Mouse (Mus musculus) hindbrain, embryonic 10.5 days (tissue): ENCODE data around the gene Atg4d. TPM values are rescaled to one million over a fixed set of nuclear protein-coding genes. Genes with fewer than 3 reads are reported as not detected.
"Not testable (repeated sequence)": the region's sequence is repeated elsewhere in the genome, so short reads cannot be mapped to it uniquely, and the experiment has no call there.

ENCODE experiments used
- DNase-seq: peaks from one replicate; pipeline ENCODE4 v3.0.0-alpha.2; 2017; ENCODE audit warnings: low spot score
- H3K27ac ChIP-seq: fragments of 300-500 bp; sonication (generic); 2 replicates; pipeline ENCODE4 v1.5.1; 2016; ENCODE audit warnings: mild to moderate bottlenecking, moderate library complexity
- H3K27me3 ChIP-seq: fragments of 300-500 bp; sonication (generic); 2 replicates; pipeline ENCODE4 v1.6.1; 2016; ENCODE audit warnings: mild to moderate bottlenecking; ENCODE audit not compliant: poor library complexity, insufficient read depth, severe bottlenecking
- H3K36me3 ChIP-seq: fragments of 300-500 bp; sonication (generic); 2 replicates; pipeline ENCODE4 v1.6.1; 2016; ENCODE audit warnings: mild to moderate bottlenecking, moderate library complexity
- H3K4me1 ChIP-seq: fragments of 300-500 bp; sonication (generic); replicated peaks from 2 replicates; pipeline ENCODE4 v1.6.1; 2016; ENCODE audit warnings: mild to moderate bottlenecking
- H3K4me3 ChIP-seq: fragments of 300-500 bp; sonication (generic); 2 replicates; pipeline ENCODE4 v1.5.1; 2016; ENCODE audit warnings: mild to moderate bottlenecking, moderate library complexity
- H3K9me3 ChIP-seq: fragments of 300-500 bp; sonication (generic); 2 replicates; pipeline ENCODE4 v1.6.1; 2016; ENCODE audit warnings: mild to moderate bottlenecking, moderate library complexity
- WGBS: fragments of 180-500 bp; shearing (Covaris S2); methylation state at CpG from one replicate; pipeline ENCODE4 v1.1.7; 2016; 5-methylcytosine and 5-hydroxymethylcytosine counted together
- polyA plus RNA-seq: library from polyadenylated mRNA; unstranded; fragments of >200 nt; fragmentation: Nextera tagmentation; extraction: Ambion mirVana; gene quantifications from 2 replicates; pipeline ENCODE4 v1.2.1, GENCODE M21; 2016

Gene Atg4d
- polyA plus RNA-seq, 1 experiment from 2014 or later, result 59.4 TPM

GRCm38 (mm10) chr9:21286753-21287152 is 21.7 kb downstream of the Atg4d start:
- no peak for DNase-seq
- Histone ChIP-seq H3K36me3 (peaks cover 46% of the 10 kb centered on the region), H3K27ac (no peak overlapping the region; the same call in 1 of the 2 replicates), H3K9me3 (no peaks in the 10 kb centered on the region), H3K27me3 (no peaks in the 10 kb centered on the region), H3K4me1 (peaks cover 41% of the 10 kb centered on the region), H3K4me3 (peak overlapping the region; percentile 88)
- WGBS, result 69% methylated on average over 3 of the region's 3 CpGs

DNA sequence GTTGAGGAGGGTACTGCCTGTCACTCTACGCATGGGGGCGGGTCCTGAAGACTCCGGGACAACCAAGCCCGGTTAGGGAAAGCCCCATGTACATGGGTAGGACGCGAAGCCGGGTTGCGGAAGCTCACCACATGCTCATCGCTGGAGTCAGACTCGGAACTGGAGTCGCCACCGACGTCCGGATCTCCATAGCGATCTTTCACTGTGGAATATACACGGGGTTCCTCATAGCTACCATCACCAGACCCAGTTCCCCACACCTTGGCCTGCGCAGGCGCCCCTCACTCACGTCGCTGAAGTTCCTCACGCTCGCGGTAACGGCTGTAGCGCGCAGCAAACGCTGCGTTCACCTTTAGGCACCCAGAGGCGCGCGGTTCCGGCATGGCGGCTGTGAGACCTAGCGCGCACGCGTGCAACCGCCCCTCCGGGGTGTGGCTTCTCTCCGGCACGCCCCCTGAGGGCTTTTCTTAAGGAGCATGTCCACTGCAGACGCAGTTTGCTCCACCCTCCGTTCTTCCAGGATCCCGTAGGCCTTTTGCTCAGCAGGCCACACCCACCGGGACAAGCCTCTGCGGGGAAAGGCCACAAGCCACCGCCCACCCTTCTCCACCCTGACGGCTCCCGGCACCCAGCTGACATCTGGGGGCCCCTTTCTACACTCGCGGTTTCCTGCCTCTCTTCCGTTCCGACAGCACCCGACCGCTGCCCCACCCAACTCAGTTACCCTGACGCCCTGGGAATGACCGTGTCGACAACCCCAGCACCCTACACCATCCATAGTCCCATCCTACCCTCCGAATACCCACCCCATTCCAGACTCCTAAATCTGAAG is 22.7 kb downstream of the Atg4d start, which contains the start of gene Kri1:
Kri1 (minus strand) TSS at position 399 of the 832 bp plus-strand sequence.
- H3K27me3 ChIP-seq, result no peaks in the 10 kb centered on the region
- no peaks in the 10 kb centered on the region for H3K9me3 ChIP-seq
- peak within 1 kb of the TSS; percentile 88 for H3K4me3 ChIP-seq
- H3K4me1 ChIP-seq, result peaks cover 41% of the 10 kb centered on the region
- 1% methylated on average over 59 of the region's 59 CpGs for WGBS
- peaks cover 35% of the 10 kb centered on the region for H3K36me3 ChIP-seq
- DNase-seq, result peak; percentile 96
- H3K27ac ChIP-seq, result peak within 1 kb of the TSS; percentile 91

DNA sequence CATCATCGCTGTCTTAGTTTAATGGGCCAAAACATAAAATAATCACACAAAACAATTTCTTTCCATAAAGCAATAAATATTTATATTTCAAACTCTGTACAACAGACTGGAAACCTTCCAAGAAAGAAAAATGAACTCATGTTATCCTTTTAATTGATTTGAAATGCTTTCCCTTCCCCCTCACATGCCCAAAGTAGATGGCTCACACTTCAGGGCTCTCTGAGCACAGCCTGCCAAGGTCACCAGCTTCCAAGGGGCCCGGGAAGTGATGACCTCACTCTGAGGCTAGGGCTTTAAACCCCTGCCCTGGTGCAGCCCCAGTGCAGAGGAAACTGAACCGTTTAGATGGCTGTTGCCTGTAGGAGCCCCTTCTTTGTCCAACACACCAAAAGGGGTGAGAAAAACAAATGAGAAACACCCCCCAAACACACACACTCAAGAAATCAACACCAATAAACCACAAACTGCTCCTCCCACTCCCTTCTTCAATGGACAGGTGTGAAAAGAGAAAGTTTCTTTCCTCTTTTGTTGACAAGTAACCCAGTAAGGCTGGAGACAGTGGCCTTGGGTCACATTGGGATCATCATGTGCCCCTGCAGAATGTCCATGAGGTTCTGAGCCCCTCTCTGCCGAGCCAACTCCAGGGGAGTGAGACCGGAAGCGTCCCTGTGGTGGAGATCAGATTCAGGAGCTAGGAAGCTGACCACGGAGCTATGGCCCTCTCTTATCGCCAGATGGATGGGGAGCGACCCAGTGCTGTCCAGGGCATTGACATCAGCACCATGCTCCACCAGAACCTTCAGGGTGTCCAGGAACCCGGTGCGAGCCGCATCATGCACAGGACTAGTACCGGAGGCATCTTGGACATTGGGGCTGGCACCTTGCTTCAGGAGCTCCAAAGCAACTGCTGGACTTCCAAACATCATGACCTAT is 23.6 kb downstream of the Atg4d start:
- WGBS, result 81% methylated on average over 13 of the region's 13 CpGs
- H3K27me3 ChIP-seq, result no peaks in the 10 kb centered on the region
- peak overlapping the region; percentile 91 for H3K27ac ChIP-seq
- no peak for DNase-seq
- H3K4me1 ChIP-seq, result peaks cover 41% of the 10 kb centered on the region
- peaks cover 30% of the 10 kb centered on the region for H3K36me3 ChIP-seq
- peak overlapping the region; percentile 88 for H3K4me3 ChIP-seq
- no peaks in the 10 kb centered on the region for H3K9me3 ChIP-seq

DNA sequence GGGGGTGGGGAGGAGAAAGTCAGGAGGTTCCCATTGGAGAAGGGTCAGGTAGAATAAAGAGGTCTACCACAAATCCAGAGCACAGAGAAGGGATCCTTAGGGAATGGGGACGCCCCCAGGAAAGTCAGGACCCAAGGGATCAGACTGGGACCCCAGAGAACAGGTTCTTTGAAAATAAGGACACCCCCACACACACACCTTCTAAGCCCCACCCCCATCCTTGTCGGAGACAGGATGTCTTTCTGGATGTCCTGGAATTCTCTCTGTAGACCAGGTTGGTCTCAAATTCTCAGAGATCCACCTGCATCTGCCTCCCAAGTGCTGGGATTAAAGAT is 24.2 kb downstream of the Atg4d start:
- H3K36me3 ChIP-seq, result peaks cover 24% of the 10 kb centered on the region
- no peaks in the 10 kb centered on the region for H3K27me3 ChIP-seq
- DNase-seq, result no peak
- WGBS, result 74% methylated on average over 2 of the region's 2 CpGs
- no peaks in the 10 kb centered on the region for H3K9me3 ChIP-seq
- H3K27ac ChIP-seq, result no peak overlapping the region; the same call in 1 of the 2 replicates
- peaks cover 41% of the 10 kb centered on the region for H3K4me1 ChIP-seq
- peak overlapping the region; percentile 88 for H3K4me3 ChIP-seq

DNA sequence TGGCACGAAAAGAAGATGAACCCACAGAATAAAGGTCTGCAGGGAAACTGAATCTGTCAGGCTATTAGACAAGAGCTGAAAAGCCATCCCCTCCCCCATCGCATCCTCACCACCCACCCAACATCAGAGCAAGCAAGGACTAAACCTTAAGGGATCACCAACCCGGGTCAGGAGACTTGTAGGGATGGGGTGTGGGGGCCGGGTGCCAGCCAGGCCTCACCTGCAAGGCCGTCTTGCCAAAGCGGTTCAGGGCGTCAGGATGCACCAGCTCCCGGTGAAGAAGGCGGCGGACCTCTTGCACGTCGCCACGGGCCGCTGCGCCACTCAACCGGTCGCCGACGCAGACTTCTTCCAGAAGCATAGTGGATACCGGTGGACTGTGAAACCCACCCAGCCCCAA is 25.5 kb downstream of the Atg4d start:
- H3K4me3 ChIP-seq, result peak overlapping the region; percentile 88
- H3K4me1 ChIP-seq, result peaks cover 41% of the 10 kb centered on the region
- peak overlapping the region; percentile 91 for H3K27ac ChIP-seq
- no peaks in the 10 kb centered on the region for H3K27me3 ChIP-seq
- under 1% methylated on average over 20 of the region's 20 CpGs for WGBS
- peaks cover 11% of the 10 kb centered on the region for H3K36me3 ChIP-seq
- DNase-seq, result no peak
- no peaks in the 10 kb centered on the region for H3K9me3 ChIP-seq

- Histone ChIP-seq H3K4me1 (peaks cover 41% of the 10 kb centered on the region), H3K36me3 (0 out of 2 replicates have a peak, but pooled peaks cover 7% of the 10 kb centered on the region), H3K9me3 (no peaks in the 10 kb centered on the region), H3K27me3 (no peaks in the 10 kb centered on the region), H3K27ac (peak within 1 kb of the TSS; percentile 91), H3K4me3 (peak within 1 kb of the TSS; percentile 88)
- peak; percentile 100 for DNase-seq
- under 1% methylated on average over 51 of the region's 51 CpGs for WGBS
Measured at GRCm38 (mm10) chr9:21291022-21291787, 26.1 kb downstream of the Atg4d start, which contains the start of gene Cdkn2d. TSS of gene Cdkn2d (minus strand) at chr9:21291407.

DNA sequence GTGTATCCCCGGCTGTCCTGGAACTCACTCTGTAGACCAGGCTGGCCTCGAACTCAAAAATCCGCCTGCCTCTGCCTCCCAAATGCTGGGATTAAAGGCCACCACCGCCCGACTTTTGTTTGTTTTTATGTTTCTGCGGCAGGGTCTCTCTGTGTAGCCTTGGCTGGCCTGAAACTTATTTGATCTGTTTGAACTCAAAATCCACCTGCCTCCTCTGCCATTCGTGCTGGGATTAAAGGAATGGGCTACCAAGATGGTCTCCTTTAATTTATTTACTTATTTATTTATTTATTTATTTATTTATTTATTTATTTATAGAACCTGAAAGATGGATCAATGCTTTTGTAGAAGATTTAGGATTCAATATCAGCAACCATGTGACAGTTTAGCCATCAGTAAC is 26.8 kb downstream of the Atg4d start:
- Histone ChIP-seq H3K4me1 (peaks cover 34% of the 10 kb centered on the region), H3K4me3 (peak overlapping the region; percentile 88), H3K27ac (peak overlapping the region; percentile 91)
- H3K27me3 ChIP-seq, H3K9me3 ChIP-seq, H3K36me3 ChIP-seq, DNase-seq: not testable (repeated sequence)
- WGBS, result 26% methylated on average over 7 of the region's 7 CpGs

DNA sequence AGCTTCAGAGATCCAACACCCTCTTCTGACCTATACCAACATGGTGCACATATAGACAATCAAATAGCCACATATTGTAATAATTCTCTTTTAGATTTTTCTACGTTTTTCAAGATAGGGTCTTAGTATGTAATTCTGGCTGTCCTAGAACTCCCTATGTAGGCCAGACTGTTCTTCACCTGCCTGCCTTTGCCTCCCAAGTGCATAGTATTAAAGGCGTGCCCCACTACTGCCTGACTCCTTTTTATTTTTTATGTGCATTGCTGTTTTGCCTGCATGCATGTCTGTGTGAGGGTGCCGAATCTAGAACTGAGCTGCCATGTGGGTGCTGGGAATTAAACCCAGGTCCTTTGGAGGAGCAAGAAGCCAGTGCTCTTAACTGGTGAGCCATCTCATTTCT is 27.2 kb downstream of the Atg4d start:
- DNase-seq, result no peak
- Histone ChIP-seq H3K36me3 (0 out of 2 replicates have a peak, but pooled peaks cover 7% of the 10 kb centered on the region), H3K4me1 (peaks cover 30% of the 10 kb centered on the region), H3K4me3 (no peak overlapping the region), H3K9me3 (no peaks in the 10 kb centered on the region), H3K27me3 (no peaks in the 10 kb centered on the region), H3K27ac (peak overlapping the region; percentile 66)
- WGBS, result 91% methylated on average over 3 of the region's 3 CpGs

DNA sequence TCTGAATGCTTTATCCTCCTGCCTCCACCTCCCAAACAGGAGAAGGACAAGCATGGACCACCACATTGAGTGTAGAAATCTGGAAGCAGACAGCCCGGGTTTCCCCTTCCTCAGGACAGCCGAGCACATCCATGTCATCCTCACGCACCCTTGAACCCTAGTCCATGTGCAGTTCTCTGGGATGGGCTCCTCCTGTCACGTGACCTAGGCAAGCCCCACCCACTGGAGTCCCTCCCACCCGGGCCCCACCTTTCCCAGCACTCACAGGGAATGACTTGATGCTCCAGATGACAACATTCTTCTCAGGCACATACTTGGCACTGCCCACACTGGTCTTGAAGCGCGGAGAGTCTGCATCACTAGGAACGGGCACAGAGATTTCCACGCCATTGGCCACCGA is 33.9 kb downstream of the Atg4d start:
- H3K27ac ChIP-seq, result no peak overlapping the region
- 83% methylated on average over 10 of the region's 10 CpGs for WGBS
- no peak overlapping the region for H3K4me3 ChIP-seq
- no peaks in the 10 kb centered on the region; the same call in 1 of the 2 replicates for H3K9me3 ChIP-seq
- no peaks in the 10 kb centered on the region for H3K36me3 ChIP-seq
- DNase-seq, result no peak
- no peaks in the 10 kb centered on the region for H3K27me3 ChIP-seq
- H3K4me1 ChIP-seq, result no peaks in the 10 kb centered on the region

- DNase-seq, result no peak
- no peaks in the 10 kb centered on the region; the same call in 1 of the 2 replicates for H3K9me3 ChIP-seq
- no peak overlapping the region for H3K4me3 ChIP-seq
- WGBS, result 91% methylated on average over 7 of the region's 7 CpGs
- no peak overlapping the region for H3K27ac ChIP-seq
- H3K4me1 ChIP-seq, result peaks cover 4% of the 10 kb centered on the region; the same call in 1 of the 2 replicates
- no peaks in the 10 kb centered on the region for H3K36me3 ChIP-seq
- H3K27me3 ChIP-seq, result no peaks in the 10 kb centered on the region
Measured at GRCm38 (mm10) chr9:21305065-21305464, 40.0 kb downstream of the Atg4d start.

- no peak overlapping the region for H3K27ac ChIP-seq
- WGBS, result 75% methylated on average over 15 of the region's 15 CpGs
- no peak overlapping the region for H3K4me3 ChIP-seq
- DNase-seq, result no peak
- H3K9me3 ChIP-seq, result no peaks in the 10 kb centered on the region
- peaks cover 12% of the 10 kb centered on the region for H3K4me1 ChIP-seq
- peaks cover 23% of the 10 kb centered on the region for H3K27me3 ChIP-seq
- no peaks in the 10 kb centered on the region for H3K36me3 ChIP-seq
Measured at GRCm38 (mm10) chr9:21309150-21309741, 44.2 kb downstream of the Atg4d start.

DNA sequence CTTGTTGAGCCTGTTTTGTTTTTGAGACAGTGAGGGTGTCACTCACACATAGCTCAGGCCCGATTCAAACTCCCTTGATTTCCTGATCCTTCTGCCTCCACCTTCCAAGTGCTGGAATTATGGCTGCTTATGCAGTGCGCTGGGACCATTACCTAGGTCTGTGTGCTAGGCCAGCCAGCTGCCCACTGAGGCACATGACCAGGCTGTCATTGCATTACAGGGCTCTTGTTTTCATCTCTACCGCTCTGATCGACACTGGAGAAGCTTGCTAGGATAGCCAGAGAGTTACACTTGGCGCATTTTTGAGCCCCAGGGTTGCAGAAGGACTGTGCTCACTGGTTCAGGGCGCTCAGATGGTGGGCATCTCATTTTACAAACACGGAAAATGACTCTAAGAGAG is 46.6 kb downstream of the Atg4d start:
- Histone ChIP-seq H3K27ac (no peak overlapping the region), H3K4me1 (peaks cover 12% of the 10 kb centered on the region), H3K9me3 (no peaks in the 10 kb centered on the region), H3K27me3 (peaks cover 23% of the 10 kb centered on the region), H3K4me3 (peak overlapping the region; percentile 42), H3K36me3 (no peaks in the 10 kb centered on the region)
- 25% methylated on average over 7 of the region's 7 CpGs for WGBS
- DNase-seq, result no peak
